Mouse (Mus musculus) gastrocnemius, postnatal 36 days (tissue): ENCODE data around the gene Krt13. TPM values are rescaled to one million over a fixed set of nuclear protein-coding genes. Genes with fewer than 3 reads are reported as not detected.

Experiments
- DNase-seq, 2 experiments: peaks; one replicate each; pipeline ENCODE4 v3.0.0; 2022
- intact Hi-C: fragments of 180-260 bp; cut with DNase I; formaldehyde crosslinking; loops from one replicate; pipeline ENCODE4 v1.15.1; 2025
- long read RNA-seq, 2 experiments: library from polyadenylated mRNA; stranded (forward); transcript quantifications; one replicate each; pipeline ENCODE4 v2.0.0; 2021
- total RNA-seq, 2 experiments: library from RNA; stranded (reverse); gene quantifications; 2 replicates each; pipeline ENCODE4 v1.2.3; 2021

Krt13 gene
- not detected for total RNA-seq
- long read RNA-seq, experiment 1 = 0 reads
- long read RNA-seq, experiment 2 = 0 reads

DNA sequence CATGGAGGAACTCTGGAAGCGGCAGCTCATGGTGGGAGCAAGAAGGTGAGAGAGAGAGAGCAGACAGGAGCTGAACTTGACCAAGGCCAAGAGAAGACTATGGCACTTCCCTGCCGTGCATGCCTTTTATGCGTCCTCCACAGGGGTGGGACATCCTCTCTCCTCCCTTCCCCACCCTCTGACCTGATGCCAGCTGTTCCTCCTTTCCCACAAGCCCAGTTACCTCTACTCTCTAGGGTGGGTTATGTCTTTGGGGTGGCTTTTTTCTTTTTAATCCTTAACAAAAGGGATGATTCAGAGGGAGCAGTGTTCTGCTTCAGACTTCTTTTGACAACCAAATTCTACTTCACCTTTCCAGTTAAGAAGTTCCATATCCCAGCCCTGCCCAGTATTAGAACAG is at the start of gene Krt13:
Krt13 (minus strand) TSS at position 101 of the 400 bp plus-strand sequence.
- intact Hi-C loops = no loop called here
- no peak for DNase-seq

DNA sequence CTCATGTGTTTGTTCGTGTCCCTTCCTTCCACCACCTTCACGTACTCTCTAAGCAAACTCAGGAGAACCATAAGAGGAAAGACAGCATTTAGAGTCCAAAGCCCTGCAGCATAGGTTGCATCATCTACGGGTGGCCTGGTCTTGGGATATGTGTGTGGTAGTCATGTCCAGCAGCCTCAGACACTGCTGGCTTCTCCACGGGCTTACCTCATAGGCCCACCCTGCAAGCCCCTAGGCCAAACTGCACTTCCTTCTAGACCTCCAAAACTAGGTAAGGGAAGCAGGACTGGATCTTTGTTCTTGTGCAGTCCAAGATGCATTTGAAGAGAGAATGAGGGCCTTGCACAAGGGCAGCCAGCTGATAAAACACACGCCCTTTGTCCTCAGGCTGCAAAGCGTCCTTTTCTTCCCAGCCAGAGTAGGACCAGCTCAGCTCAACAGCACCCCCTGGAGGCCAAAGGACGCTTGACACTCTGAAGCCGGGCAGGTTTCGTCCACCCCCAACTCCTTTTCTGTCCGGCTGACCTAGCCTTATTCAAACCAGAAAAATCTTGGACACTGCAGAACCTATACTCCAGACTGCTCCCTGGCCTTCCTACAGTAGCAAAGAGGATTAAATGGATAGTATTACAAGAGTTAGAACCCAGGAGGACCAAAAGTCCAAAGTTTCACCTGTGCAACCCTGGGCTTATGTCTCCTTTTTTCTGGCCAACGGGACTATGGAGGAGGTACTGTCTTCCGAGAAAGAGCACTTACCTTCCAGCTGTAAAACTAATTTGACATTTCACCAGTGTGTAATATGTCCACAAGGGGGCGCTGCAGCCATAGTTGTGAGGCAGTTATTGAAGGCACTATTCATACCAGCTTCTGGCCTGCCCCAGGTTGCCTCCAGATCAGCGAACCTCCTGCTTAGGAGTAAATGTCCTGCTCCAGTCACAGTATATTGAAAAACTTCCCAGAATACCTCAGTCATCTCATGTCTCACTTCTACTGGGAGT is 47.7 kb upstream of the Krt13 start:
- DNase-seq = peak; percentile 46 to 57
- intact Hi-C loops = loop anchor here (5.0 kb wide), 3 partner anchors 113 to 707 kb away; no protein-coding TSS in a partner anchor

DNA sequence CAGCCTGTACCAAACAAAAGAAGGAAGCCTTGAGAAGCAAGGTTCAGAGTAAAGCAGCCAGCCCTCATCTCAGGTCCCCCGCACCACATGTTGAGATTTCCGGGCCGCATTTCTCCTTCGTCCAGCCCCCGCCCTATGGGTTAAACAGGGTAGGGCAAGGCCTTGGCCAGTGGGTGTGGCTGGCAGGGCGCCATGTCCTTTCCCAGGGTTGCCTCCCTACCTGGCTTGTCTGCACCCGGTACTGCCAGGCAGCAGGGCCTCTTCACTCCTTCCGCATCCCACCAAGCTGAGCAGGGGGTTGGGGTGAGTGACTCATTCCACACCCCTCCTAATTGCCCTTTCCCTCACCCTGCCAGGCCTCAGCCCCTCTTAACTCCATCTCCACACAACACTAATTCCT is 46.7 kb upstream of the Krt13 start:
- intact Hi-C loops = loop anchor here (5.0 kb wide), 3 partner anchors 114 to 706 kb away; no protein-coding TSS in a partner anchor
- no peak for DNase-seq

DNA sequence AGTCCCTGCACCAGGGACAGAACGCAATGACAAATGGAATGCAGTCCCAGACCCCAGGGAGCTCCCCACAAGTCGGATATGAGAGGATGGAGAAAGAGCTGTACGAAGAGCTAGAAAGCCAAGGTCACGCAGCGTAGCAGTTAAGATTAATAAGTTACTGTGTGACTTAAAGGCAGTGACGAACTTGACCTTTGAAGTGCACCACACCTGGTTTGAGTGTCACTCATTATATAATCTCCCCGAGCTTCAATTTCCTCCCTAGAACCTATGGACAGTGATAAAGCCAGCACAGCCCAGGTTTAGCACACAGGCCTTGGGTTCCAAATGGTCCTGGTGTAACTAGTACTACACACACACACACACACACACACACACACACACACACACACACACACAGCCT is 43.0 kb upstream of the Krt13 start:
- DNase-seq = no peak
- intact Hi-C loops = no loop called here

DNA sequence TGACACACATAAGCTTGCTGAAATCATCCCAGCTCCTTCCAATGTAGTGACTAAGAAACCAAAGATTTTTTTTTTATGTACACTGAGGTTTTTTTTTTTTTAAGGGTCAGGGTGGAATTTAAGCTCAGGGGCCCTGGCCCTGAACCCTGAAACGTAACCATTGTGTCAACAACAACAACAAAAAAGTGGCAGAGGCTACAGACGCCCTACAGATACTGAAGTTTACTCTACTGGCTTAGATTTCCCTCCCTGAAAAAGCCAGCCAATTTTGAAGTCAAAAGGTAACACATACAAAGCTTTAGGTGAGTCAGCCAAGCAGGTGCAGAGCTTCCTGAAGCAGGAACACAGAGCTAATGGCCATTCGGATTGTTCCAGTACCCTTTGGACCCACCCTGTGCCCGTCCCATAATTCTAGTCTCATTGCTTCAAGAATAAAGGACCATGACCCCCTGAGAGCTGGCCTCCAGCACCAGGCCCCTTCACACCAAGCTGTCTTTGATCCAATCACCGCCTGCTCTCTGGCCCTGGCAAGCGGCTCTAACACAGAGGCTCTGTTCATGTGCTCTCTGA is 36.6 kb upstream of the Krt13 start:
- DNase-seq = no peak
- intact Hi-C loops = no loop called here

DNA sequence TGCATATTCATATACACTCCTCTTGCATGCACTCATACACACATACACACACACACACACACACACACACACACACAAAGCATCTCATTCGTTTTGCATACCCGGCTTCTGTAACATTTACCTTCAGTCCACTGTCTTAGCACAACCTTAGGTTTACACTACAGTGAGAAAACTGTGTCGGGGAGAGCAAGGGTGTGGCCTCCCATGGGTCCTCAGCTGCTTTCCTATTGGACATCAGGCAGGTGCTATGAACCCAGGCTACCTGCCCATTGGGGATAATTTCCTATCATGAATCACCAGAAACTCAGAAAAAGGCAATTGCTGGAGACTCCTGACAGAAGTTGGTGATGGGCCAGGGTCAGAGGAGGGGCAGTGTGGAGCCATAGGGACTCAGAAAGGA is 36.0 kb upstream of the Krt13 start:
- intact Hi-C loops = no loop called here
- no peak for DNase-seq

DNA sequence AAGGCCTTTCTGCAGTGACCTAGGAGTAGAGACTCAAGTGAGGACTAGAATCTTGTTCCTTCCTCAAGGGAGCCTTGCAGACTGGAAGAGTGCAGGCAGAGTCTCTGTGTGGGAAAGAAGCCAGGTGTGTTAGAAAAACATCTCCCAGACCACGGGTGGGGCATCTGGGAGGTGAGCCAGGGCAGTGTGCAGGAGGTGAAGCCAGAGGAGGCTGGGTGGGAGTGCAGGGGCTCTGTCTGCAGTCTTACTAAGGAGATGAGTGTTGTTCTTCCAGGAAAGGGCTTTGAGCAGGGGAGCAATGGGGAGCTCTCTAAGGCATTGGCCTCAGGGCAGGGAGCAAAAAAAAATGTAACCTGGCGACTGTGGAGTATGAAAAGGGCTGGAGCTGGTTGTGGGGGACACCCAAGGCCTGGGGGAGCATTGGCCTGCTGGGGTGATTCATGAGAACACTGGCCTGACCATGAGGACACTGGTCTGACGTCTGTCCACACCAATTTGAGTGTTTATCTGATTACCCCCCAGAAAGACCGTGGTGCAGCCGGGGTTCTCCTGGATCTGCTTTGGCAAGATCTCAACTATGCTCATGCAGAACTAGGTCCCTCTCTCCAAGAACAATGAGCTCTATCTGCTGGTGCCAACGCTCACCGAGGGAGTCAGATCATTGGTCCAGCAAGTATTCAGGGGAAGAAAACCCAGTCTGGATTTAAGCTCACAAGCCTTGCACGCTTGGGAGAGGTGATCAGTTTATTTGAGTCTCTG is 34.3 kb upstream of the Krt13 start:
- no peak for DNase-seq
- intact Hi-C loops = no loop called here

DNA sequence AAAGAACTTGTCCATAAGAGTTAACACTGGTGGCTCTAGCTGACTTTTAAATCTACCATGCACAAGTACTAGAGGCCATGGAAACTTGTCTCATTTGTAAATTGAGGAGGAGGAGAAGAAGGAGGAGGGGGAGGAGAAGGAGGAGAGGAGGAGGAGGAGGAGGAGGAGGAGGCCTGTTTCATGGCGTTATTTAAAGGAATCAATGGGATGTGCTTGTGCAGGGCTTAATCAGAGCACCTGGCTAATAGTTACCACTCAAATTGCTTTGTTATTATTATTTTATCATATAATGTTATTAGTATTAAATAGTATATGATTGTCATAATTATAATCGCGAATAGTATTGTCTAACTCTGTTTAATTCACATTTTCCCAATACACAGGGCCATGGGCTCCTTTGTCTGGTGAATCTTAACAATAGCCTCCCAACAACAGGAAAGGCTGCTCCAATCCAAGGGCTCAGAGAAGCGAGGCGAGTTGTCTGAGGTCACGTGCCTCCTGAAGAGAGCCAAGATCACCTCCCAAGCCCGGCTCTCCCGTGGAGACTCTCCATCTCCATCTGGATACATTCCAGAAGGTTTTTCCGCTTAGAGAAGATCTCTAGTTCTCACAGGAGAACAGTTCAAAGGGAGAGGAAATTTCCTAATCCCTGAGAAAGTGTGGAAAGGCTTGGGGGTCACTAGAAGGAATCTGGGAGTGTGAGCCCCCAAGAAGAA is 27.4 kb upstream of the Krt13 start, which contains the start of gene Krt19:
Krt19 (minus strand) TSS at position 51 of the 716 bp plus-strand sequence.
- DNase-seq = no peak
- intact Hi-C loops = no loop called here

DNA sequence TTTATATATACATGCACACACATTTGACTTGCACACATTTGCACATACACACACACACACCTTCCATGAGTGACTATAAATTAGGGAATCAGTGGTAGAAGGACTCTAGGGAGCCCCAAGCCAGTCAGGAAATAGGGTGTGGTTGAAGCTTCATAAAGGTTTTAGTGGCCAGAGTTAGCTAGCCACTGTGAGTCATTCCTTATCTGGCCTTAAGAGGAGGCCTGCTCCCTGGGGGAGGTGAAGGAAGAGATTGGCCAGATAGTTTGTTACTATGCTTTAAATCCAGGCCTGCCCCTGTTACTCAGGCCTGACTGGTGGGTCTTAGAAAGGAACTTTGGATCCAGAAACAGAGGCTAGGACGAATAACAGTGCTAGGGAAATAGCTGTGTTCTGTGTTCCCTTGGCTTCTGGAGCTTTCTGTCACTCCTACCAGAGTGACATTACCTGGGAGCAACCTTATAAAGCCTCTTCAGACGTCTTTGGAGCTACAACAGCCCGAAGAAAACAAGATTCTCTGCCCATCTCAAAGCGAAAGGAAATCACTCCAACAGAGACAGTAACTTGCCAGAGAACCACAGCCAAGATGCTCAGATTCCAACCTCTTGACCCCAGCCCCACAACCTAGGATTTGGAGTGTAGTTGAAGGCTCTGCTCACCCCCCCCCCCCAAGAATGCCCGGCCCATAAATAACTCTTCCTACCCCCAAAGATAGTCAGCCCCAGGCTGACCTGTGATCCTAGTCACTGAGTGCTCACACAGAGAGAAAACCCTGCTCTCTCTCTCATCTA is 26.4 kb upstream of the Krt13 start:
- intact Hi-C loops = no loop called here
- DNase-seq = no peak

DNA sequence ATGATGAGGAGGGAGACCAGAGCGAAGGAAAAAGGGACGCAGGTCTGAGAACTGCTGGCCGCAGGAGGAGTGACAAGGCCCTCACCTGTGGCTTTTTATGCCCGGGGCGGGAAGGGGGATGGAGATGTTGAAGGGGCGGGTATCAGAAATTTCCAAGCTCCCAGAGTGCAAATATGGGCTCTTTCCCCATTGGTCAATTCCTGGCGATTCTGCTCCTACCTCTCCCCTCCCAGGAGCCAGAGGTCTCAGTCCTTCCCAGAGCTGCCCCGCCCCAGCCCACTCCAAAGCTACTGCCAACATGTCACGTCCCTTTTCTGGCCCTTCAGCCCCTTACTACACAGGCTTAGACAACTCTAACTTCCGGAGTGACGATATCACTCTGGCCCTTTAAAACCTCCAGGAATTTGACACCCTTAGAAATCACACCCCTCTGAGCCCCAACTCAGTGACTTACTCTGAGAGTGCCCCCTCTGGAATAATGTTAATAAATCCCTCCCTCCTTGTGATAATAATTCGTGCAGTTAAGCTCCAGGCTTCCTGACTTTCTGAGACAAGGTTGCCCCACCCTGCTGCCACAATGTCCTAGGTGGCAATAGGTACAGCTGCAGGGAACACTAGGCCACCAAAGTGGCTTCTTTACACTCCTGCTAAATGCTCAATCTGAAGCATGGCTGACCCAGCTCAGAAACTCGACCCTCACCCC is 24.6 kb upstream of the Krt13 start:
- intact Hi-C loops = no loop called here
- DNase-seq = no peak

DNA sequence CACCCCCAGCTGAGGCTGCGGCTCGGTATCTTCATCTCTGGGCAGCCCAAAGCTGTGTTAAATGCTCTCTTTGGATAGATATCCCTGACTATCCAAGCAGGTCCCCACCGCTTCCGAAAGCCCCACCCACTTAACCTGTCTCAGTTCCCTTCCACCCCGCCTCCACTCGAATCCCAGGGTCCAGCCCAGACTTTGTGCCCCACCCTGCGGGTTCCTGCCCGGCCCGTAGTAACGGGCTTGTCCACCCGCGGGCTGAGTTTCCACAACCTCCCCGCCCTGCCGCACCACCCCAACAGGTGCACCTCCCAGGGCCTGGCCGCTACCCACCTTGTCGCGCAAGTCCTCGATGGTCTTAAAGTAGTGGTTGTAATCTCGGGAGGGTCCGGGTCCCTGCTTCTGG is 23.7 kb upstream of the Krt13 start:
- intact Hi-C loops = no loop called here
- DNase-seq = no peak

DNA sequence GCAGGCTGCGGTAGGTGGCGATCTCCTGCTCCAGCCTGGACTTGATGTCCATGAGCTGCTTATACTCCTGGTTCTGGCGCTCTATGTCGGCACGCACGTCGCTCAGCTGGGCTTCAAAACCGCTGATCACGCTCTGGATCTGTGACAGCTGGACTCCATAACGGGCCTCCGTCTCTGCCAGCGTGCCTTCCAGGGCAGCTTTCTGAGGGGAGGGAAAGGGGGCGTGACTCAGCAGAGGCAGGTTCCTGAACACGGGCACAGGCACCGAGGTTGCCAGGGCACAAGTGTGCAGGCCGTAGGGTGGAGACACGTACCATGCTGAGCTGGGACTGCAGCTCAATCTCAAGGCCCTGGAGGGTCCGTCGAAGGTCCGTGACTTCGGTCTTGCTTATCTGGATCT is 19.6 kb upstream of the Krt13 start:
- peak in 1 of 2 experiments; percentile 15 for DNase-seq
- intact Hi-C loops = no loop called here

DNA sequence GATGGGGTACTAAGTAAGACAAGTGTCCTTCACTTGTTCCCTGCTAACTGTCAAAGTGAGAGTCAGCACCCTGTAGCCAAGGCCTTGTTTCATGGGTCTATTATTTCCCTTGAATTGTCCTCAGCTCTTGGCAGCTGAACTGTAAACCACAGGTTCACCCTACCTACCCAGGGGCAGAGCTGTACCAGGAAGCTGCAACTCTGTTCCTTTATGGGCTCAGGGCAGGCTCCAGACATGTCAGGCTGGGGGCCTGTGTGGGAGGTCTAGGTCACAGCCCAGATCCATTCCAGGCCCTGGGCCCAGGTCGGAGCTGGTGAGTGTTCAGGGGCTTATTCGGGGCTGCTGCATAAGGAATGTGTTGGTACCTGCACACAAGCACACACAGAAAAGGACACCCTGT is 18.0 kb upstream of the Krt13 start:
- DNase-seq = no peak
- intact Hi-C loops = loop anchor here (5.0 kb wide), 1 partner anchor 247 kb away; no protein-coding TSS in a partner anchor

DNA sequence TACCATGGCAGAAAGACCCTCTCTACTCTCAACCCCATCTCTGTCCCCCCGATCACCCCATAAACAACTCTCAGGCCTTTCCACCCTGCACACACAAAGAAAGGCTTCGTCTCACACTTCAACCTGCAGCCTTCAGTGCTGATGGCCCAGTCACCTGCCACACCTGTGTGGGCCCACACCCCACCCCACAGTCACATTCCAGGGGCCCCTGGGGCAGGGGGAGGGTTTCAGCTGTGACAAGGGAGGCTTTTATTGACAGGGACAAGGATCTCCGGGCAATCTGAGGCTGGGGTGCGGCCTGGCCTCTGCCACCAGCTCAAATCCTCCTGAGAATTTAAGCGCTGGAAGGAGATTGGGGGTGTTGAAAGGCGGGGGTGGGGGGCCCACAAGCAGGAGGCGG is 17.4 kb upstream of the Krt13 start:
- no peak for DNase-seq
- intact Hi-C loops = loop anchor here (5.0 kb wide), 1 partner anchor 247 kb away; no protein-coding TSS in a partner anchor

DNA sequence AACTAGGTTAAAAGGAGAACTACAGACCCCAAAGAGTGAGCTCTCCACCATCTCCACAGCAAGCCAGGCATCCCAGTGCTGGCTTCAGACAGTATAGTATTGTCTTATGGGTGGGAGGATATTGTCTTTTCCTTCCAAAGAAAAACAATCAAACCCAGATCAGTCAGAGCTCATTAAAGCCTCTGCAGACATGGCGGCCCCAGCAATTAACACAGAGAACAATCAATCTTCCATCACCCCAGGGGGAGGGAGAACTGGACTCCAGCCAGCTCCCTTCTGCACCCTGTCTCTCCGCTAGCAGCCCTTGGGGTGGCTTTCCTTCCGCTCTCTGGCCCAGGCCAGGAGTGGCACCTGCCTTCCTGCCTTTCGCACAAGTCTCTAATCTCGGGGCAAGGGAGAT is 16.3 kb upstream of the Krt13 start:
- no peak for DNase-seq
- intact Hi-C loops = loop anchor here (5.0 kb wide), 1 partner anchor 245 kb away; no protein-coding TSS in a partner anchor

DNA sequence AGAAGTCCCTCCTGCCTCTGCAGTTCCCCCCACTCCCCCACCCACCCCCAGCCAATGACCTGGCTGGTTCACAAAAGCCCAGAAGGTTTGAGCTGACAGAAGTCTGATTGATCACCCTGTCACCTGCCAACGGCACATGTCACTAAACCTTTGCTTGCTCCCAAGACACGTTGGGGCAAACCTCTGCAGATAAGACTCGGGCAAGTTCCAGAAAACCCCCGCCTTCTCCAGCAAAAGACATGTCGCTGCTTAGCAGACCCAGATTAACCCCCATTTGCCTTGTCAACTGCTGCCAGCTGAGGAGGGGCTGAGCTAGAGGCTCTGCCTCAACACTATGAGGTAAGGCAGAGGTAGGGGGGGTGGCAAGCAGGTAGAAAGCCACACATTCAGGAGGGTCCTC is 15.2 kb upstream of the Krt13 start:
- intact Hi-C loops = loop anchor here (5.0 kb wide), 1 partner anchor 244 kb away; no protein-coding TSS in a partner anchor
- no peak for DNase-seq

DNA sequence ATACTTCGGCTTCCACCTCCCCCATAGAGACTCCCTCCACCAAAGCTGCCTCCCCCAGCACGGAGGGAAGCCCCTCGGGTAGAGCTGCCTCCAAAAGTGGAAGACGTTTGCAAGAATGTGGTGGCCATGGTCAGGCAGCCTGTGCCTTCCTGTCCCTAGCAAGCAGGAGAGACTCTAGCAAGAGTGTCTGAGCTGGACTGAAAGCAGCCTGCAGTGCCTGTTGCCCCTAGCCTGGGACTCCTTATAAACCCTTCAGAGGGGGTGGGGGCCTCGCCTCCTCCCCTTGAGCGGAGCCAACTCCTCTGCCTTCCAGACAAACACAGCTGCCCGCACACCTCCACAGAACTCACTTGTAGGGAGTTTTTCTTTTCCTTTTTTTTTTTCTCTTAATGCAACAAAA is 14.4 kb upstream of the Krt13 start, which contains the start of gene Krt15:
Krt15 (minus strand) TSS at position 198 of the 400 bp plus-strand sequence.
- intact Hi-C loops = loop anchor here (5.0 kb wide), 1 partner anchor 243 kb away; no protein-coding TSS in a partner anchor
- no peak for DNase-seq

DNA sequence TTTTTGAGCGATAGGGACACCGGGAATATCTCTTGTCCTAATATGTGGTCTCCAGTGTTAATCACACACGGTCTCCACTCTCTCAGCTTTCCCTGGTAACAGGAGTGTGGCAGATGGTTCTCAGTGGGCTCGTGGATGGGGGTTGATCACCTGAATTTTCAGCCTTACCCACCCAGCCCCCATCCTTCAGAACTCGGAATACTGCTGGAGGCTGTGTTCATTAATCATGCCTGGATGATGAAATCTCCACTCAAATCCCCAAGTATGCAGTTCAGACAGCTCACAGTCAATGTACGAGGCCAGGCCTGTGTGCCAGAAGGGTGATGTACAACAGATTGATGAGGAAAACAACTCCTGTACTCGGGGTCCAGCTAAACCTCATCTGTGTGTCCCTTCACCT is 3.5 kb upstream of the Krt13 start:
- intact Hi-C loops = no loop called here
- DNase-seq = no peak
